Mouse (Mus musculus): Measurements from ENCODE around the gene Nr5a1.

The Nr5a1 gene

GRCm38 (mm10) chr2:38706661-38707060 is 7.7 kb downstream of the Nr5a1 start:
- peak; percentile 76 to 91 for DNase-seq (ENCODE audit: inconsistent age in 2 of 2, low spot score in 1 of 2)

DNA sequence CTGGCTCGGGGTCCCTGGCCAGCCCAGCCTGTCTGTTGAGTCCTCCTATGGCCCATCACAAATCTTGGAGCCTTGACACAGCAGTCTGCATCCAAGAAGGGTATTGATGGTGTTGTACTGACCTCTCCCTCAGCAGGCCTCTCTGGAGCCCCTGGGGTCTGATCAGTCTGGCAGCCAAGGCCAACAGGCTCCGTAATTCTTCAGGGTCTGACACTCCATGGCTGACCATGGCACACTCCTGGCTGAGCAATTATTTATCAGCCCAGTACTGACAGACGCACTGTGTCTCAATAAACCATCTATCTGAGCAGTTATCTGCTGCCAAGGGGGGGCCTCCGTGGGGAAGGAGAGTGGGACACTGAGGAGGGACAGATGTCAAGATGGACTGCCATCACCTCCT is 9.3 kb downstream of the Nr5a1 start:
- DNase-seq (ENCODE audit: inconsistent age in 2 of 2, low spot score in 1 of 2): peak; percentile 71 to 93

DNA sequence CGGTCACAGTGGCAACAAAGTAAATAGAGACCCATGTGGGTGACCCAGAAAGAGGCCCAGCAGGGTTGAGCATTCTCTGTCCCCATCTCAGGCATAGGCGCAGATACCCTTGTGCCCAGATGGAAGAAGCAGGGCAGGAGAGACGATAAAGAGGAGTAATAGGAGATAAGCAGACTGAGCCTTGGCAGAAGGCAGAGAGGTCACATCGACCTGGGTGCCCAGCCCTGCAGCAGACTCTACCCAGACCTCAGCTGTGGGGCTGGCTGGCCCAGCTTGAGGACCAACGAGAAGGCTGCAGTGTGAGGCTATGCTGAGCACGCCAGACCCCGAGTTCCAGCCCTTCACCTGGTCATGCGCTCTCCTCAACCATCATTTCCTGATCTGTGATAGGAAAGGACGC is 10.0 kb downstream of the Nr5a1 start:
- DNase-seq (ENCODE audit: inconsistent age in 2 of 2, low spot score in 1 of 2): peak in 1 of 2 experiments; percentile 58

- peak in 1 of 2 experiments; percentile 75 for DNase-seq (ENCODE audit: inconsistent age in 2 of 2, low spot score in 1 of 2)
These were observed 14.2 kb downstream of the Nr5a1 start for GRCm38 (mm10) chr2:38700177-38700576.

- DNase-seq (ENCODE audit: inconsistent age in 2 of 2, low spot score in 1 of 2): peak; percentile 52 to 91
These were observed 15.7 kb downstream of the Nr5a1 start for GRCm38 (mm10) chr2:38698623-38699022.

GRCm38 (mm10) chr2:38697128-38698120 is 16.9 kb downstream of the Nr5a1 start:
- DNase-seq (ENCODE audit: inconsistent age in 2 of 2, low spot score in 1 of 2): peak in 1 of 2 experiments; percentile 55

- DNase-seq (ENCODE audit: inconsistent age in 2 of 2, low spot score in 1 of 2): peak in 1 of 2 experiments; percentile 39
These were observed 18.6 kb downstream of the Nr5a1 start for GRCm38 (mm10) chr2:38695770-38696169.

GRCm38 (mm10) chr2:38691542-38691941 is 22.8 kb downstream of the Nr5a1 start:
- peak; percentile 61 to 86 for DNase-seq (ENCODE audit: inconsistent age in 2 of 2, low spot score in 1 of 2)

- DNase-seq (ENCODE audit: inconsistent age in 2 of 2, low spot score in 1 of 2): peak; percentile 77 to 90
These were observed 24.5 kb downstream of the Nr5a1 start for GRCm38 (mm10) chr2:38689881-38690280.

DNA sequence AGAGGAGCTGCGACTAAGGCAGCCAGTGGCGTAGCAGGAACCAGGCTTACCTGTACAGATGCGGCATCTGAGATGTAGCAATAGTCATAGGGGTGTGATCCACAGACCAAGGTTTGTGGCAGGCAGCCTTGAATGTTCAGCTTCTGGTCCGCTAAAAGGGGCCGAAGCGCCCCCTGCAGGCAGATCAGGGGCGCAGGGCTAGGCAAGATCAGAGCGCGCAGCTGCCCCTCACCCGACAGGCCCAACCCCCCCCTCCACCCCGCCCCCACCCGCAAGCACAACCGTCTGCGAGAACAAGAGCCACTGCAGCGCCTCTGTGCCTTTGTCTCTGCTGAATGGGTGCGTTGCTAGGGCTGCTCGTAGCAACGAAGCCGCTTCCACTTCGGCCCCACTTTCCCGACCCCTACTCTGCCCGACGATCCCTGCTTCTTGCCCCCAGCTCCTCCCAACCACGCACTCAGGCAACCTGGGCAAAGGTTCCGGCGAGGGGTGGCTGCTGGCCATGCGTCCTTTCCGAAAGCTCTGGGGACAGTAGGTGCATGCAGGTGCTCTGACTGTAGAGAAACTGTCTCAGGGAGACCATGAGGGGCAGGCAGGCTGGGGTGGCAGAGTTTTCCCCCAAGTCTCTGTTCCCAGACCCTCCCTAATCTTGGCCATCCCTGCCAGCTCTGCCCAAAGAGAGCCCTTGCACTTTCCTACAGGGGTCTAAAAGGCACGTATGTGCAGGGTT is 25.4 kb downstream of the Nr5a1 start:
- peak in 1 of 2 experiments; percentile 79 for DNase-seq (ENCODE audit: inconsistent age in 2 of 2, low spot score in 1 of 2)

GRCm38 (mm10) chr2:38685746-38686145 is 28.6 kb downstream of the Nr5a1 start:
- peak; percentile 58 to 78 for DNase-seq (ENCODE audit: inconsistent age in 2 of 2, low spot score in 1 of 2)

DNA sequence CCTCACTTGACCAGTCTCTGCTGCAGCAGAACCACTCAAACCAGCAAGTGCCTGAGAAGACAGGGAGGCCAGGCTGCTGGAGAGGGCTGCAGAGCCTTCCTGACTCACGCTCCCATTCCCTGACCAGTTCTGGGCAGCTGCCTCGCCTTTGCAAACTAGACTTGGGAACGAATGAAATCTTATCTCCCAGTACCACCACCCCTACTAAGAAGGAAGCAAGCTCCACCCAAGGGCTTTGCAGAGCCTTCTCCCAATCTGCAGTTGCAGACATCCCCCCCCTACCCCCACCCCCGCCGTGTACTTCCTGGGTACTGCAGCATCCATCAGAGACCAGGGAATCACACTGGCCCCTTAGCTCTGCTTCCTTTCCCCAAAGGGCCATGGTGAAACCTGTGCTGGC is 31.3 kb downstream of the Nr5a1 start:
- DNase-seq (ENCODE audit: inconsistent age in 2 of 2, low spot score in 1 of 2): no peak

GRCm38 (mm10) chr2:38682209-38682608 is 32.1 kb downstream of the Nr5a1 start:
- DNase-seq (ENCODE audit: inconsistent age in 2 of 2, low spot score in 1 of 2): no peak

- DNase-seq (ENCODE audit: inconsistent age in 2 of 2, low spot score in 1 of 2): no peak
These were observed 35.4 kb downstream of the Nr5a1 start for GRCm38 (mm10) chr2:38678947-38679346.

DNA sequence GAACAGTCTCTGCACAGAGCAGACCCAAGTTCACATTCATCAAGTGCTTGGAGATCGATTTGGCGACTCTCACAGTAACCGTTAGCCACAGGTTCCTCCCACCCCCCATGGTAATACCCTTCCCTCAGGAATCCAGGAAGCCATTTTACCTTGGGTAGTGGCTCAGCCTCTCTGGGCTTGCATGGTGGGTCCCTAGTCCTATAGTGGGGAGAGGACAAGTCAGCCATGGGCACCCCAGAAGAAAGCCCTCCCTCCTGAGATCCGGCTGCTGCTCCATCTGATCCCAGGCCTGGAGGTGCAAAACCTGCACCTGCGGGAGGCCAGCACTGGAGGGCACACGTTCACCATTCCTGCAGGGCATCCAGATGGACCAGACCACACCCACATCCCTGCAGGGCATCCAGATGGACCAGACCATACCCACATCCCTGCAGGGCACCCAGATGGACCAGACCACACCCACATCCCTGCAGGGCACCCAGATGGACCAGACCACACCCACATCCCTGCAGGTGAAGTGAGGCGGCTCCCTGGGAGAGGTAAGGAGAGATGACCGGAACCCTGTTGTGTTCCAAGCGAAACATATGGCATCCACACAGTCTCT is 38.9 kb downstream of the Nr5a1 start:
- DNase-seq (ENCODE audit: inconsistent age in 2 of 2, low spot score in 1 of 2): no peak

DNA sequence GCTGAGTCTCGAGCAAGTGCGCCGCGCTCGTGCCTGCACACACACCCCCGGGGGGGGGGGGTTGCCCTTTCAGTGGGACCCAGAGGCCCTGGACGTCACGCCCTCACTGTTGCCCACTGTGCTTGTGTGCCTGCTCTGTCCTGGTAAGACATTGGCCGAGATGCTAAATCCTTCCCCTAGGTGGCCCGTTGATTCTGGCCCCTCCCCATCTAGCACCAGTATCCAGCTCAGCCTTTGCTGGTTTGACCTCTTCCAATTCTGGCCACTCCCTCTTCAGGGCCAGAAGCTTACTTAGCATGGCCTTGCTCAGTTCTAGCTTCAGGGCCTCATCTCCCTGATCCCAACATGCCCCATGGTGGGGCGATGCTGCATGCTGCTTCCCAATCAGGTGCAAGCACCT is 41.8 kb downstream of the Nr5a1 start:
- no peak for DNase-seq (ENCODE audit: inconsistent age in 2 of 2, low spot score in 1 of 2)

- peak; percentile 58 to 79 for DNase-seq (ENCODE audit: inconsistent age in 2 of 2, low spot score in 1 of 2)
These were observed 45.4 kb downstream of the Nr5a1 start for GRCm38 (mm10) chr2:38668802-38669580.

- DNase-seq (ENCODE audit: inconsistent age in 2 of 2, low spot score in 1 of 2): peak in 1 of 2 experiments; percentile 78
These were observed 52.9 kb downstream of the Nr5a1 start for GRCm38 (mm10) chr2:38661398-38661797.

- peak; percentile 82 to 94 for DNase-seq (ENCODE audit: inconsistent age in 2 of 2, low spot score in 1 of 2)
These were observed 56.0 kb downstream of the Nr5a1 start for GRCm38 (mm10) chr2:38658338-38658836.

DNA sequence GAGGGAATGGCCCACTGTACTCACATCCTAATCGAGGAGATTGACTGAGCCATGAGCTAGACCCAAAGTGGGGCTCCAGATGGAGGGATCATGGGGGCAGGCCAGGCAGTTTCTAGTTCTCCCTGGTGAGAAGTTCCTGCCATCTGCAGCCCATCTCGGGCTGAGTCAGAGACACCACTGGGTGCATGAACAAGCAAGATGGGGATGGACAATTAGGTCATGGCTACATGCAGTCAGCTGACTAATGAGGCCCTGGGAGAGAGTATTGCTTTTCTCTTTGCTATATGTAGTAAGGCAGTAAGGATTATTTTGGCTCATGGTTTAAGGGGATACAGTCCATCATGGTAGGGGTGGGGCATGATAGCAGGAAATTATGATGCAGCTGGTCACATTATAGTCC is 60.6 kb downstream of the Nr5a1 start:
- DNase-seq (ENCODE audit: inconsistent age in 2 of 2, low spot score in 1 of 2): peak in 1 of 2 experiments; percentile 77

All from adrenal gland, adult (tissue).